Mouse (Mus musculus) C3H10T1/2 (cell line): ENCODE measurements around the gene Bcl6b. TPM values are rescaled to one million over a fixed set of nuclear protein-coding genes. Genes with fewer than 3 reads are reported as not detected.

Experiments
- polyA plus RNA-seq, 2 experiments: library from polyadenylated mRNA; unstranded; fragments of >200 nt; fragmentation: generic; extraction: Trizol; gene quantifications; one replicate each; pipeline ENCODE4 v1.2.1; 2012; ENCODE audit warnings: missing spikeins in 2 of 2

Bcl6b gene
- under 1 TPM; 0.01 to 0.08 TPM for polyA plus RNA-seq

DNA sequence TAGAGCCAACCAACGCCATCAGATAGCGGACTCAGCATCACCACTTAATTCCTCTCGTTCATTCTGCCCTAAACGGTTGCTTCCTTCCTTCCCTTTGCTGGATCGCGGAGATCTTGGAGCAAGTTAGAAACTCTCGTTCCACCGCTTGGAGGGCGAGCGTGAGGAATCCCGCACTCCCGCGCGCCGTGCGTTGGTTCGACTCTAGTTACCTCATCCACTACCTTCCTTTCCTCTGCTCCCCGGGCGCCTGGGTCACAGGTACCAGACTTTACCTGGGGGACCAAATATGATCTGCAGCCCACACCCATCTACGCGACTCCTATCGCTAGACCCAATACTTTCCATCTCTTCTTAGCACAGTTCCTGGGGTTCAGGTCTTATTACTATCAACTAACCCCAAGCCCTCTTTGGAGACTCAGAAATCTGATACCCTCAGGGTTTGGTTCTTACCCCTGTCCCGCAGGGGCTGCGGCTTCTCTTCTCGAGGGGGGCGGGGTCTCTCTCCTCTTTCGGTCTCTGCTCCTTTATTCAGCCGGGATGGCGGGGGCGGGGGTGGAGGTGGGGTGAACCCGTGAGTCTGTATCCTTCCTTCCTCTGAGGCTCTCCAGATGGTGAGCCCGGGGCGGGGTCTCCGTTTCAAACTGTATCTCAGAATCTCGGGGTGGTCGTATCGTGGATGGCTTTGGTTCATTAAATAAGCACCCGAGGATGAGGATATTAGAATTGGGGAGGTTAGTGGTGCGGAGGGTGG is at the start of gene Bcl6b:
TSS of gene Bcl6b (minus strand) at position 539 of the 751 bp plus-strand sequence.

DNA sequence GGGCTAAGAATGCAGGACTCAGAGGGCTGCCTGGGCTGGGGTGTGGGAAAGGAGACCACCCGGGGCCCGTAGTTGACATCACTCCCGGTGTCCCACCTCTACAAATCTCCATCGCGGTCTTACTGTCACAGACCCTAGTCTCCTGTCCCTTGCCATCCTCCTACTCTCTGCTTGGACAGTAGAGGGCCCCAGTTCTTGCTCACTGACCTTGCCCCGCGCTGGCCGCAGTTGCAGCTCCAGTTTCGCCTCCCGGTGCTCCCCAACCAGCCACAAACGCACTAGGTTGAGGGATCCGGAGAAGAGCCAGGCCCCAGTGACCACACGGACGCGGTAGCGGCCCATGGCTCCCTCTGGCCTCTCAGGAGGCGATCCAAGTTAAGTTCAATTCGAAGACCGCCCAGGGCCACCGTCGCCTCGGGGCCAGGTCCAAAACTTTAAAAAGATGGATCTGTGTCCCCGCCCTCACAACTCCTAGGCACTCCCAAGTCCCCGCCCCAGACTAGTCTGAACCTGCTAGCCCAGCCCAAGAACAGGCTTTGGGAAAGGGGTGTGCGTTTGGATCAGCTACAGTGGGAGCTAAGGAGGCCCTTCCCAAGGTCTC is 25.4 kb upstream of the Bcl6b start, which contains the start of gene Alox12:
TSS of gene Alox12 (minus strand) at position 423 of the 601 bp plus-strand sequence.

DNA sequence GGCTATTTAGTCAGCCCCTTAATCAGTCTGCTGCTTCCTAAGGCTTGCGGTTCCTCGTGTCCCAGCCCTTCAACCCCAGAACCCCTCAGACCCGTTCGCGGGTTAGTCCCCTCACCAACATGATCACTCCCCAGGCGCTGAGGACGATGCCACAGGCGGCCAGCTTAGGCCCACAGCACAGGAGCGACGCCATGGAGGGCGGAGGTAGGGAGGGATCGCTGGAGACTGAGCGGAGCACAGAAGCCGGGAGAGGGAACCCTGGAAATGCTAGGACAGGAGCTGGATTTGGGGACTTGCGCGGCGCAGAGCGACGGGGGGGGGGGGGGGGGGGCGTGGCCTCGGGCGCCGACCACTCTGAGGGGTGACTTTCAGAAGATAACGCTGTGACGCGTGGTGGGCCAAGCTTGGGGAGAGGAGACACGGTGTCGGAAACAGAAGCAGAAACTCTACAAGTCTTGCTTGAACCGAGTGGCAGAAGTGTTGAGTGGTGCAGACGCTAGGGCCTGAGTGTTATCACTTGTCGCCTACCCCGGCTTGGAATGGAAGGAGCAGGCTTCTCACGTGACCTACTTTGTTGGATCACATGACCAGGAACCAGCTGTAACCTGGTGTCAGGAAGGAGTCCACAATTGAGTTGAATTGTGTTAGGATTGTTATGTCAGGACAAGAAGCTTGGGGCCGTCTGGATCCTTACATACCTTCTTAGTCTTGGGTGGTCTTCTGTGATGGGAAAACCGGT is 10.1 kb upstream of the Bcl6b start, which contains the start of the genes Gm21988 and Rnasek:
TSS of gene Gm21988 (minus strand) at position 290 of the 739 bp plus-strand sequence.
TSS of gene Rnasek (minus strand) at position 302 of the 739 bp plus-strand sequence.

DNA sequence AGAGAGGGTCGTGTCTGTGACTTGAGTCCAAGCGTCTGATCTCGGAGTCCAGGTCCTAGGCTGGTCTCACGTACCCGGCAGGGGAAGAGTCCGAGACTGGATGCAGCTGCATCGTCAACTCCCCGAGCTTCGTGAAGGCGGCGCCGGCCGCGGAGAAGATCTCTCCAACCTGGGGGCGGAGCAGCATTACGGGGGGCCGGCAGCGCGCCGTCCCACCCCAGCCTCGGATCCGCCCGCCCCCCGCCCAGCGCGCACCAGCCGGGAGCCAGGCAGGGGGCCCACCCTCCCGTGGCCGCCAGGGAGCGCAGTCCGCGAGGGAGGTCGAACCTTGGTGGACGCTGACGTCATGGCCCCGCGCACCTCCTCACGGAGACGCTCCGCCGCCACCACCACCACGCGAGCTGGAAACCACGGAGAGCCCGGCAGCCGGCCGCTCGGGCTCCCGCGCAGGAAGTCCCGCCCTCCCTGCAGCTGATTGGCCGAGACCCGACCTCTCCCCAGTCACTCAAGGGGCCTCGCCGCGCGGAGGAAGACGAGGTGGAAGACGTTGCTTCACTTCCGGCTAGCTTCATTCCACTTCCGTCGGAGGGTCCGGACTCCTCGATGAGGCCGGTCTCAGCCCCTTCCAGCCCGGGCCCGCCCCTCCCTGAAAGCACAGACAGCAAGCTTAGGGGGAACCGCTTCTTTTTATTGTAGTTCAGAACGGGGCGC is 8.0 kb upstream of the Bcl6b start, which contains the start of gene 0610010K14Rik:
TSS of gene 0610010K14Rik (minus strand) at position 458 of the 711 bp plus-strand sequence.

DNA sequence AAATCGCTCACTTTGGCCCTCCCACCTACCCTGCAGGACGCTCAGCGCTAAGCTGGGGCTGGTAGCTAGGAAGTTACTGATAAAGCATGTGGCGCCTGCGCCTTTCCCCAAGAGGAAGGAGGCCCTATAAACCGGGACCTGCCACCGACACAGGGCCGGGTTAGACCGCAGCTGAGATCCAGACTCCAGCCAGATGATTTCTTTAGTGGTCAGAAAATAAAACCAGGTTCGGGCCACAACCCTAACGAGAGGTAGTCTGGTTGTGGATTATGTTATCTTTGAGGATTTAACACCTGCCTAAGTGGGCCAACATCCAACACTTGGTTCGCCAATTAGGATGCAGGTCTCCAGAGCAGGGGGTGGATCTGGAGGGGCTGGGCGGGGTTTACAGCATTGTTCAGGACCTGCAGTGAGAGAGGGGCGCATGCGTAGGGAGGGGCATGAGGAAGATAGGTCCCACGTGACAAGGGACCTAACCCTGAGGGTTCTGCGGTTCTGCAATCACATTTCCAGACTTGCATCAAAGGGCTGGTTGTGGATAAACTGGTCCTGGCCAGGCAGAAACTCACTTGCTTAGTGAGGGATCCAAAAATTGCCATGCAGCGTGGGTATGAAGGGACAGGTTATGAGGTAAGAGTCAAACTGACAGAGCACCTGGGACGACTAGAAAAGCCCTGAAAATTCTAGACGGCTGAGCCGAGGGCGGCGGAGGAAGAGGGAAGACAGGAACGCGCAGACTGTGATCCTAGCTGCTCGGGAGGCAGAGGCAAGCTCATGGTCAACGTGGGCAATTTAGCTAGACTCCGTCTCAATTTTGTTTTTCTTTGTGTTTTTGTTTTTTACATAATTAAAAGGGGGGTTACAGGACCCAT is 8.6 kb downstream of the Bcl6b start, which contains the start of gene Slc16a13:
TSS of gene Slc16a13 (minus strand) at position 334 of the 872 bp plus-strand sequence.

GRCm38 (mm10) chr11:70212423-70212822 is 17.2 kb downstream of the Bcl6b start, which contains the start of gene Slc16a11:
TSS of gene Slc16a11 (plus strand) at chr11:70212752.

Other genes with a start within 250 kb of the Bcl6b start
- gene Ctdnep1, start 248.6 kb downstream of the Bcl6b start, polyA plus RNA-seq: 100 to 1,000 TPM; 189 to 229 TPM
- 100 to 1,000 TPM in 1 of 2 experiments, 10 to 100 TPM in 1; 93.9 to 141 TPM for gene Elp5, start 247.3 kb downstream of the Bcl6b start, polyA plus RNA-seq
- 100 to 1,000 TPM; 710 to 827 TPM for gene Gabarap, start 238.7 kb downstream of the Bcl6b start, polyA plus RNA-seq
- gene Phf23, start 234.0 kb downstream of the Bcl6b start, polyA plus RNA-seq: 10 to 100 TPM; 66.5 to 68.8 TPM
- gene Dvl2, start 229.2 kb downstream of the Bcl6b start, polyA plus RNA-seq: 10 to 100 TPM; 22.0 to 49.6 TPM
- 100 to 1,000 TPM; 121 to 196 TPM for gene Acadvl, start 214.4 kb downstream of the Bcl6b start, polyA plus RNA-seq
- 10 to 100 TPM; 12.9 to 43.6 TPM for gene Dlg4, start 212.9 kb downstream of the Bcl6b start, polyA plus RNA-seq
- 1 to 10 TPM; 1.2 to 4.9 TPM for gene Asgr1, start 175.7 kb downstream of the Bcl6b start, polyA plus RNA-seq
- under 1 TPM; 0.04 to 0.12 TPM for gene Asgr2, start 137.2 kb downstream of the Bcl6b start, polyA plus RNA-seq
- gene Mgl2, start 99.5 kb downstream of the Bcl6b start, polyA plus RNA-seq: under 1 TPM in 1 of 2 experiments, not detected in 1; 0.01 TPM
- under 1 TPM; 0.24 to 0.35 TPM for gene Clec10a, start 73.6 kb downstream of the Bcl6b start, polyA plus RNA-seq
- under 1 TPM; 0.05 to 0.54 TPM for gene Slc16a11, start 17.0 kb downstream of the Bcl6b start, polyA plus RNA-seq
- gene Slc16a13, start 8.7 kb downstream of the Bcl6b start, polyA plus RNA-seq: 1 to 10 TPM in 1 of 2 experiments, under 1 TPM in 1; 0.08 to 2.6 TPM
- 100 to 1,000 TPM; 168 to 216 TPM for gene 0610010K14Rik, start 8.1 kb upstream of the Bcl6b start, polyA plus RNA-seq
- gene Gm21988, start 10.0 kb upstream of the Bcl6b start, polyA plus RNA-seq: 10 to 100 TPM; 16.5 to 24.7 TPM
- gene Rnasek, start 10.0 kb upstream of the Bcl6b start, polyA plus RNA-seq: 100 to 1,000 TPM; 342 to 713 TPM
- gene Alox12, start 25.6 kb upstream of the Bcl6b start, polyA plus RNA-seq: under 1 TPM; 0.04 to 0.07 TPM
- under 1 TPM; 0.07 to 0.08 TPM for gene Alox12e, start 92.8 kb upstream of the Bcl6b start, polyA plus RNA-seq
- gene Alox15, start 122.2 kb upstream of the Bcl6b start, polyA plus RNA-seq: not detected
- gene Pelp1, start 180.2 kb upstream of the Bcl6b start, polyA plus RNA-seq: 10 to 100 TPM; 31.0 to 47.5 TPM
- 10 to 100 TPM; 24.4 to 35.9 TPM for gene Arrb2, start 202.8 kb upstream of the Bcl6b start, polyA plus RNA-seq
- 10 to 100 TPM; 60.7 to 61.7 TPM for gene Med11, start 222.1 kb upstream of the Bcl6b start, polyA plus RNA-seq
- gene Zmynd15, start 229.6 kb upstream of the Bcl6b start, polyA plus RNA-seq: under 1 TPM; 0.05 to 0.08 TPM
- gene Cxcl16, start 230.2 kb upstream of the Bcl6b start, polyA plus RNA-seq: under 1 TPM; 0.04 to 0.19 TPM